Mouse (Mus musculus): ENCODE measurements around the gene Agfg1. TPM values are rescaled to one million over a fixed set of nuclear protein-coding genes. Genes with fewer than 3 reads are reported as not detected.
A peak's percentile ranks its signal among the peaks of the same experiment; 100 is the strongest.

Agfg1 gene
- polyA plus RNA-seq, 1 experiment from 2014 or later = 44.6 TPM

GRCm38 (mm10) chr1:82808564-82808963 is 30.7 kb upstream of the Agfg1 start:
- Histone ChIP-seq H3K4me2 (ENCODE audit: low read length) (no peak overlapping the region), H3K4me3 (ENCODE audit: control insufficient read depth in 1 of 2, insufficient read depth in 1 of 2, low read depth in 1 of 2, low read length in 2 of 2) (no peak overlapping the region), H3K27ac (replicated peaks in 1 of 2; ENCODE audit: control insufficient read depth in 1 of 2, insufficient read depth in 1 of 2, low read depth in 2 of 2, low read length in 2 of 2) (peak overlapping the region; percentile 37 to 42; a peak in 2 of 4 replicates), H3K9ac (ENCODE audit: low read length) (no peak overlapping the region), H3K36me3 (ENCODE audit: control insufficient read depth, insufficient read depth, low read length) (no peaks in the 10 kb centered on the region), H3K27me3 (ENCODE audit: control insufficient read depth, insufficient read depth, low read length) (no peaks in the 10 kb centered on the region), H3K9me3 (ENCODE audit: control insufficient read depth, low read length) (no peaks in the 10 kb centered on the region), H3K4me1 (ENCODE audit: control insufficient read depth in 2 of 2, insufficient read depth in 2 of 2, low read length in 2 of 2) (peaks cover 3 to 9% of the 10 kb centered on the region in 2 experiments)
- ATAC-seq (ENCODE audit: insufficient number of reproducible peaks, insufficient read depth, low FRiP score, low read depth) = no peak
- WGBS = 50% methylated on average over 3 of the region's 3 CpGs

GRCm38 (mm10) chr1:82811766-82812165 is 27.5 kb upstream of the Agfg1 start:
- Histone ChIP-seq H3K4me1 (ENCODE audit: control insufficient read depth in 2 of 2, insufficient read depth in 2 of 2, low read length in 2 of 2) (peaks cover 9 to 10% of the 10 kb centered on the region in 2 experiments), H3K36me3 (ENCODE audit: control insufficient read depth, insufficient read depth, low read length) (no peaks in the 10 kb centered on the region), H3K9ac (ENCODE audit: low read length) (no peak overlapping the region), H3K4me3 (ENCODE audit: control insufficient read depth in 1 of 2, insufficient read depth in 1 of 2, low read depth in 1 of 2, low read length in 2 of 2) (no peak overlapping the region), H3K27ac (replicated peaks in 1 of 2; ENCODE audit: control insufficient read depth in 1 of 2, insufficient read depth in 1 of 2, low read depth in 2 of 2, low read length in 2 of 2) (no peak overlapping the region), H3K9me3 (ENCODE audit: control insufficient read depth, low read length) (no peaks in the 10 kb centered on the region), H3K27me3 (ENCODE audit: control insufficient read depth, insufficient read depth, low read length) (no peaks in the 10 kb centered on the region), H3K4me2 (ENCODE audit: low read length) (no peak overlapping the region)
- WGBS = 61% methylated on average over 1 of the region's 1 CpGs
- ATAC-seq (ENCODE audit: insufficient number of reproducible peaks, insufficient read depth, low FRiP score, low read depth) = no peak

- Histone ChIP-seq H3K27me3 (ENCODE audit: control insufficient read depth, insufficient read depth, low read length) (no peaks in the 10 kb centered on the region), H3K4me3 (ENCODE audit: control insufficient read depth in 1 of 2, insufficient read depth in 1 of 2, low read depth in 1 of 2, low read length in 2 of 2) (peak overlapping the region; percentile 11 to 27; a peak in 3 of 4 replicates), H3K27ac (replicated peaks in 1 of 2; ENCODE audit: control insufficient read depth in 1 of 2, insufficient read depth in 1 of 2, low read depth in 2 of 2, low read length in 2 of 2) (peak overlapping the region; percentile 29 to 49), H3K9me3 (ENCODE audit: control insufficient read depth, low read length) (no peaks in the 10 kb centered on the region), H3K4me1 (ENCODE audit: control insufficient read depth in 2 of 2, insufficient read depth in 2 of 2, low read length in 2 of 2) (peaks cover 12 to 13% of the 10 kb centered on the region in 2 experiments), H3K4me2 (ENCODE audit: low read length) (peak overlapping the region; percentile 57), H3K36me3 (ENCODE audit: control insufficient read depth, insufficient read depth, low read length) (no peaks in the 10 kb centered on the region), H3K9ac (ENCODE audit: low read length) (no peak overlapping the region)
- WGBS = 19% methylated on average over 17 of the region's 17 CpGs
- ATAC-seq (ENCODE audit: insufficient number of reproducible peaks, insufficient read depth, low FRiP score, low read depth) = peak; percentile 69
Observed at GRCm38 (mm10) chr1:82815941-82816716, 23.2 kb upstream of the Agfg1 start.

GRCm38 (mm10) chr1:82819366-82819765 is 19.9 kb upstream of the Agfg1 start:
- Histone ChIP-seq H3K9me3 (ENCODE audit: control insufficient read depth, low read length) (no peaks in the 10 kb centered on the region), H3K9ac (ENCODE audit: low read length) (no peak overlapping the region), H3K4me2 (ENCODE audit: low read length) (no peak overlapping the region), H3K36me3 (ENCODE audit: control insufficient read depth, insufficient read depth, low read length) (no peaks in the 10 kb centered on the region), H3K27ac (replicated peaks in 1 of 2; ENCODE audit: control insufficient read depth in 1 of 2, insufficient read depth in 1 of 2, low read depth in 2 of 2, low read length in 2 of 2) (peak overlapping the region in 1 of 2 experiments; percentile 34; a peak in 2 of 4 replicates), H3K4me3 (ENCODE audit: control insufficient read depth in 1 of 2, insufficient read depth in 1 of 2, low read depth in 1 of 2, low read length in 2 of 2) (no peak overlapping the region), H3K4me1 (ENCODE audit: control insufficient read depth in 2 of 2, insufficient read depth in 2 of 2, low read length in 2 of 2) (peaks cover 12 to 13% of the 10 kb centered on the region in 2 experiments), H3K27me3 (ENCODE audit: control insufficient read depth, insufficient read depth, low read length) (no peaks in the 10 kb centered on the region)
- no peak for ATAC-seq (ENCODE audit: insufficient number of reproducible peaks, insufficient read depth, low FRiP score, low read depth)
- WGBS = 50% methylated on average over 10 of the region's 10 CpGs

- 29% methylated on average over 15 of the region's 15 CpGs for WGBS
- H3K36me3 ChIP-seq (ENCODE audit: control insufficient read depth, insufficient read depth, low read length) = no peaks in the 10 kb centered on the region
- no peak overlapping the region for H3K4me3 ChIP-seq (ENCODE audit: control insufficient read depth in 1 of 2, insufficient read depth in 1 of 2, low read depth in 1 of 2, low read length in 2 of 2)
- peaks cover 12 to 13% of the 10 kb centered on the region in 2 experiments for H3K4me1 ChIP-seq (ENCODE audit: control insufficient read depth in 2 of 2, insufficient read depth in 2 of 2, low read length in 2 of 2)
- H3K4me2 ChIP-seq (ENCODE audit: low read length) = peak overlapping the region; percentile 38
- H3K27me3 ChIP-seq (ENCODE audit: control insufficient read depth, insufficient read depth, low read length) = no peaks in the 10 kb centered on the region
- peak overlapping the region; percentile 54 to 59; a peak in 3 of 4 replicates for H3K27ac ChIP-seq (replicated peaks in 1 of 2; ENCODE audit: control insufficient read depth in 1 of 2, insufficient read depth in 1 of 2, low read depth in 2 of 2, low read length in 2 of 2)
- H3K9me3 ChIP-seq (ENCODE audit: control insufficient read depth, low read length) = no peaks in the 10 kb centered on the region
- peak; percentile 59 for ATAC-seq (ENCODE audit: insufficient number of reproducible peaks, insufficient read depth, low FRiP score, low read depth)
- no peak overlapping the region for H3K9ac ChIP-seq (ENCODE audit: low read length)
Observed at GRCm38 (mm10) chr1:82820179-82820578, 19.1 kb upstream of the Agfg1 start.

GRCm38 (mm10) chr1:82820626-82821186 is 18.6 kb upstream of the Agfg1 start:
- WGBS = 77% methylated on average over 3 of the region's 3 CpGs
- ATAC-seq (ENCODE audit: insufficient number of reproducible peaks, insufficient read depth, low FRiP score, low read depth) = no peak
- no peaks in the 10 kb centered on the region for H3K27me3 ChIP-seq (ENCODE audit: control insufficient read depth, insufficient read depth, low read length)
- H3K4me2 ChIP-seq (ENCODE audit: low read length) = peak overlapping the region; percentile 38; the same call in 1 of the 2 replicates
- H3K4me3 ChIP-seq (ENCODE audit: control insufficient read depth in 1 of 2, insufficient read depth in 1 of 2, low read depth in 1 of 2, low read length in 2 of 2) = no peak overlapping the region
- H3K4me1 ChIP-seq (ENCODE audit: control insufficient read depth in 2 of 2, insufficient read depth in 2 of 2, low read length in 2 of 2) = peaks cover 11 to 12% of the 10 kb centered on the region in 2 experiments
- H3K9ac ChIP-seq (ENCODE audit: low read length) = no peak overlapping the region
- H3K36me3 ChIP-seq (ENCODE audit: control insufficient read depth, insufficient read depth, low read length) = no peaks in the 10 kb centered on the region
- peak overlapping the region in 1 of 2 experiments; percentile 59; a peak in 2 of 4 replicates for H3K27ac ChIP-seq (replicated peaks in 1 of 2; ENCODE audit: control insufficient read depth in 1 of 2, insufficient read depth in 1 of 2, low read depth in 2 of 2, low read length in 2 of 2)
- no peaks in the 10 kb centered on the region for H3K9me3 ChIP-seq (ENCODE audit: control insufficient read depth, low read length)

- WGBS = 85% methylated on average over 3 of the region's 3 CpGs
- H3K4me3 ChIP-seq (ENCODE audit: control insufficient read depth in 1 of 2, insufficient read depth in 1 of 2, low read depth in 1 of 2, low read length in 2 of 2) = no peak overlapping the region
- H3K4me1 ChIP-seq (ENCODE audit: control insufficient read depth in 2 of 2, insufficient read depth in 2 of 2, low read length in 2 of 2) = peaks cover 7% of the 10 kb centered on the region in 2 experiments
- H3K9ac ChIP-seq (ENCODE audit: low read length) = no peak overlapping the region
- no peaks in the 10 kb centered on the region for H3K9me3 ChIP-seq (ENCODE audit: control insufficient read depth, low read length)
- no peak for ATAC-seq (ENCODE audit: insufficient number of reproducible peaks, insufficient read depth, low FRiP score, low read depth)
- no peak overlapping the region for H3K4me2 ChIP-seq (ENCODE audit: low read length)
- H3K36me3 ChIP-seq (ENCODE audit: control insufficient read depth, insufficient read depth, low read length) = no peaks in the 10 kb centered on the region
- no peak overlapping the region for H3K27ac ChIP-seq (replicated peaks in 1 of 2; ENCODE audit: control insufficient read depth in 1 of 2, insufficient read depth in 1 of 2, low read depth in 2 of 2, low read length in 2 of 2)
- H3K27me3 ChIP-seq (ENCODE audit: control insufficient read depth, insufficient read depth, low read length) = no peaks in the 10 kb centered on the region
Observed at GRCm38 (mm10) chr1:82821846-82822245, 17.4 kb upstream of the Agfg1 start.

Data from heart, embryonic 14.5 days (tissue).